Mouse (Mus musculus): ENCODE data around the gene Idh1. TPM values are rescaled to one million over a fixed set of nuclear protein-coding genes. Genes with fewer than 3 reads are reported as not detected.

Idh1 gene
- polyA plus RNA-seq, 1 experiment from 2014 or later = 180 TPM

GRCm38 (mm10) chr1:65109756-65110435 is 76.4 kb downstream of the Idh1 start:
- 72% methylated on average over 25 of the region's 25 CpGs for WGBS
- 0 out of 2 replicates have a peak, but pooled peaks have one; percentile 11 for ATAC-seq (ENCODE audit: insufficient number of reproducible peaks, insufficient read depth, low FRiP score, low TSS enrichment)
- Histone ChIP-seq H3K36me3 (no peaks in the 10 kb centered on the region), H3K4me3 (no peak overlapping the region), H3K9me3 (no peaks in the 10 kb centered on the region), H3K9ac (no peak overlapping the region), H3K27me3 (no peaks in the 10 kb centered on the region), H3K4me2 (replicated peaks) (no peak overlapping the region), H3K4me1 (no peaks in the 10 kb centered on the region), H3K27ac (no peak overlapping the region)

- no peak overlapping the region for H3K4me3 ChIP-seq
- WGBS = 86% methylated on average over 8 of the region's 8 CpGs
- H3K4me2 ChIP-seq (replicated peaks) = no peak overlapping the region
- H3K4me1 ChIP-seq = no peaks in the 10 kb centered on the region
- H3K36me3 ChIP-seq = no peaks in the 10 kb centered on the region
- no peaks in the 10 kb centered on the region for H3K27me3 ChIP-seq
- ATAC-seq (ENCODE audit: insufficient number of reproducible peaks, insufficient read depth, low FRiP score, low TSS enrichment) = no peak
- H3K9me3 ChIP-seq = no peaks in the 10 kb centered on the region
- H3K27ac ChIP-seq = no peak overlapping the region
- no peak overlapping the region for H3K9ac ChIP-seq
Measured at GRCm38 (mm10) chr1:65109196-65109595, 77.1 kb downstream of the Idh1 start.

Other genes starting within 250 kb of the Idh1 start
- 10.2 and 11.0 TPM in 2 replicates for gene Plekhm3, start 229.7 kb downstream of the Idh1 start, polyA plus RNA-seq (2016; fragmentation: Nextera tagmentation; extraction: Ambion mirVana)
- 0.50 TPM in 2 replicates for gene Akr1cl, start 153.7 kb downstream of the Idh1 start, polyA plus RNA-seq (2016; fragmentation: Nextera tagmentation; extraction: Ambion mirVana)
- 16.1 and 29.2 TPM in 2 replicates for gene Cryge, start 135.4 kb downstream of the Idh1 start, polyA plus RNA-seq (2016; fragmentation: Nextera tagmentation; extraction: Ambion mirVana)
- gene Crygd, start 123.0 kb downstream of the Idh1 start, polyA plus RNA-seq (2016; fragmentation: Nextera tagmentation; extraction: Ambion mirVana) = 4.4 and 6.0 TPM in 2 replicates
- gene Crygc, start 112.8 kb downstream of the Idh1 start, polyA plus RNA-seq (2016; fragmentation: Nextera tagmentation; extraction: Ambion mirVana) = 6.9 and 15.0 TPM in 2 replicates
- 5.9 and 6.7 TPM in 2 replicates for gene Crygb, start 104.2 kb downstream of the Idh1 start, polyA plus RNA-seq (2016; fragmentation: Nextera tagmentation; extraction: Ambion mirVana)
- 33.2 and 41.0 TPM in 2 replicates for gene Cryga, start 83.1 kb downstream of the Idh1 start, polyA plus RNA-seq (2016; fragmentation: Nextera tagmentation; extraction: Ambion mirVana)
- gene Gm28845, start 66.9 kb downstream of the Idh1 start, polyA plus RNA-seq (2016; fragmentation: Nextera tagmentation; extraction: Ambion mirVana) = not detected in 2 replicates
- gene D630023F18Rik, start 63.3 kb downstream of the Idh1 start, polyA plus RNA-seq (2016; fragmentation: Nextera tagmentation; extraction: Ambion mirVana) = 0.19 and 0.42 TPM in 2 replicates
- 14.4 and 15.9 TPM in 2 replicates for gene Pikfyve, start 183 bp upstream of the Idh1 start, polyA plus RNA-seq (2016; fragmentation: Nextera tagmentation; extraction: Ambion mirVana)
- gene Pth2r, start 95.6 kb upstream of the Idh1 start, polyA plus RNA-seq (2016; fragmentation: Nextera tagmentation; extraction: Ambion mirVana) = 0.09 and 0.27 TPM in 2 replicates

All from embryonic facial prominence, embryonic 12.5 days (tissue).